Mouse (Mus musculus): ENCODE data around the gene Fam189b. TPM values are rescaled to one million over a fixed set of nuclear protein-coding genes. Genes with fewer than 3 reads are reported as not detected.

Gene Fam189b
- polyA plus RNA-seq, 1 experiment = 0.84 TPM

- H3K4me3 ChIP-seq (replicated peaks) = peak overlapping the region; percentile 58
- H3K4me1 ChIP-seq (ENCODE audit: control insufficient read depth) = peaks cover 18% of the 10 kb centered on the region
- H3K27me3 ChIP-seq (ENCODE audit: control insufficient read depth) = peaks cover 84% of the 10 kb centered on the region
- no peaks in the 10 kb centered on the region for H3K36me3 ChIP-seq (ENCODE audit: control insufficient read depth)
- no peaks in the 10 kb centered on the region; the same call in 1 of the 2 replicates for H3K9me3 ChIP-seq (ENCODE audit: control insufficient read depth, low read length)
- TF ChIP-seq GATA1 (IDR thresholded peaks at IDR 0.05; ENCODE audit: low read length) (no peak), TAL1 (IDR thresholded peaks at IDR 0.05; ENCODE audit: low read length) (no peak)
Measured at GRCm38 (mm10) chr3:89228180-89228549, 45.2 kb downstream of the Fam189b start.

GRCm38 (mm10) chr3:89228836-89229235 is 45.9 kb downstream of the Fam189b start, which contains the start of gene Muc1:
Gene Muc1 (plus strand): TSS chr3:89229057.
- TF ChIP-seq GATA1 (IDR thresholded peaks at IDR 0.05; ENCODE audit: low read length) (no peak), TAL1 (IDR thresholded peaks at IDR 0.05; ENCODE audit: low read length) (no peak)
- Histone ChIP-seq H3K9me3 (ENCODE audit: control insufficient read depth, low read length) (no peaks in the 10 kb centered on the region; the same call in 1 of the 2 replicates), H3K36me3 (ENCODE audit: control insufficient read depth) (no peaks in the 10 kb centered on the region), H3K27me3 (ENCODE audit: control insufficient read depth) (peaks cover 80% of the 10 kb centered on the region), H3K4me1 (ENCODE audit: control insufficient read depth) (peaks cover 19% of the 10 kb centered on the region), H3K4me3 (replicated peaks) (peak within 1 kb of the TSS; percentile 58)

GRCm38 (mm10) chr3:89229276-89229675 is 46.3 kb downstream of the Fam189b start:
- TF ChIP-seq GATA1 (IDR thresholded peaks at IDR 0.05; ENCODE audit: low read length) = no peak
- no peak for TF ChIP-seq TAL1 (IDR thresholded peaks at IDR 0.05; ENCODE audit: low read length)
- Histone ChIP-seq H3K27me3 (ENCODE audit: control insufficient read depth) (peaks cover 76% of the 10 kb centered on the region), H3K9me3 (ENCODE audit: control insufficient read depth, low read length) (no peaks in the 10 kb centered on the region; the same call in 1 of the 2 replicates)

GRCm38 (mm10) chr3:89230561-89230960 is 47.6 kb downstream of the Fam189b start:
- Histone ChIP-seq H3K27me3 (ENCODE audit: control insufficient read depth) (peaks cover 66% of the 10 kb centered on the region), H3K36me3 (ENCODE audit: control insufficient read depth) (no peaks in the 10 kb centered on the region), H3K4me3 (replicated peaks) (no peak overlapping the region), H3K9me3 (ENCODE audit: control insufficient read depth, low read length) (no peaks in the 10 kb centered on the region; the same call in 1 of the 2 replicates), H3K4me1 (ENCODE audit: control insufficient read depth) (peaks cover 19% of the 10 kb centered on the region)
- no peak for TF ChIP-seq TAL1 (IDR thresholded peaks at IDR 0.05; ENCODE audit: low read length)
- TF ChIP-seq GATA1 (IDR thresholded peaks at IDR 0.05; ENCODE audit: low read length) = no peak

More at GRCm38 (mm10) chr3:89229276-89229675, 46.3 kb downstream of the Fam189b start:
- H3K36me3 ChIP-seq (ENCODE audit: control insufficient read depth) = no peaks in the 10 kb centered on the region
- H3K4me3 ChIP-seq (replicated peaks) = no peak overlapping the region
- peaks cover 19% of the 10 kb centered on the region for H3K4me1 ChIP-seq (ENCODE audit: control insufficient read depth)

GRCm38 (mm10) chr3:89231345-89231744 is 48.4 kb downstream of the Fam189b start:
- H3K36me3 ChIP-seq (ENCODE audit: control insufficient read depth) = no peaks in the 10 kb centered on the region
- peaks cover 59% of the 10 kb centered on the region for H3K27me3 ChIP-seq (ENCODE audit: control insufficient read depth)
- peaks cover 19% of the 10 kb centered on the region for H3K4me1 ChIP-seq (ENCODE audit: control insufficient read depth)
- TF ChIP-seq GATA1 (IDR thresholded peaks at IDR 0.05; ENCODE audit: low read length) = no peak
- no peaks in the 10 kb centered on the region for H3K9me3 ChIP-seq (ENCODE audit: control insufficient read depth, low read length)
- no peak overlapping the region for H3K4me3 ChIP-seq (replicated peaks)

GRCm38 (mm10) chr3:89231772-89232275 is 48.9 kb downstream of the Fam189b start:
- TF ChIP-seq GATA1 (IDR thresholded peaks at IDR 0.05; ENCODE audit: low read length) (0 out of 2 replicates have a peak, but pooled peaks have one; percentile 8), TAL1 (IDR thresholded peaks at IDR 0.05; ENCODE audit: low read length) (no peak)
- Histone ChIP-seq H3K4me3 (replicated peaks) (no peak overlapping the region), H3K4me1 (ENCODE audit: control insufficient read depth) (peaks cover 19% of the 10 kb centered on the region), H3K9me3 (ENCODE audit: control insufficient read depth, low read length) (no peaks in the 10 kb centered on the region), H3K36me3 (ENCODE audit: control insufficient read depth) (no peaks in the 10 kb centered on the region), H3K27me3 (ENCODE audit: control insufficient read depth) (peaks cover 54% of the 10 kb centered on the region)

GRCm38 (mm10) chr3:89232614-89233013 is 49.7 kb downstream of the Fam189b start:
- Histone ChIP-seq H3K4me3 (replicated peaks) (no peak overlapping the region), H3K36me3 (ENCODE audit: control insufficient read depth) (no peaks in the 10 kb centered on the region), H3K4me1 (ENCODE audit: control insufficient read depth) (peaks cover 13% of the 10 kb centered on the region), H3K9me3 (ENCODE audit: control insufficient read depth, low read length) (no peaks in the 10 kb centered on the region), H3K27me3 (ENCODE audit: control insufficient read depth) (peaks cover 47% of the 10 kb centered on the region)
- TF ChIP-seq GATA1 (IDR thresholded peaks at IDR 0.05; ENCODE audit: low read length) (no peak), TAL1 (IDR thresholded peaks at IDR 0.05; ENCODE audit: low read length) (no peak)

GRCm38 (mm10) chr3:89233562-89234110 is 50.7 kb downstream of the Fam189b start:
- Histone ChIP-seq H3K9me3 (ENCODE audit: control insufficient read depth, low read length) (no peaks in the 10 kb centered on the region), H3K36me3 (ENCODE audit: control insufficient read depth) (no peaks in the 10 kb centered on the region), H3K4me3 (replicated peaks) (no peak overlapping the region), H3K4me1 (ENCODE audit: control insufficient read depth) (peaks cover 4% of the 10 kb centered on the region), H3K27me3 (ENCODE audit: control insufficient read depth) (peaks cover 41% of the 10 kb centered on the region)
- TF ChIP-seq GATA1 (IDR thresholded peaks at IDR 0.05; ENCODE audit: low read length) (no peak), TAL1 (IDR thresholded peaks at IDR 0.05; ENCODE audit: low read length) (no peak)

GRCm38 (mm10) chr3:89236516-89236915 is 53.6 kb downstream of the Fam189b start:
- Histone ChIP-seq H3K9me3 (ENCODE audit: control insufficient read depth, low read length) (no peaks in the 10 kb centered on the region), H3K4me1 (ENCODE audit: control insufficient read depth) (peaks cover 2% of the 10 kb centered on the region), H3K27me3 (ENCODE audit: control insufficient read depth) (peaks cover 12% of the 10 kb centered on the region), H3K4me3 (replicated peaks) (no peak overlapping the region), H3K36me3 (ENCODE audit: control insufficient read depth) (no peaks in the 10 kb centered on the region)
- no peak for TF ChIP-seq TAL1 (IDR thresholded peaks at IDR 0.05; ENCODE audit: low read length)
- TF ChIP-seq GATA1 (IDR thresholded peaks at IDR 0.05; ENCODE audit: low read length) = no peak

Measured in erythroblast, embryonic 14.5 days (primary cell).